Mouse (Mus musculus): ENCODE measurements around the gene Rpl3.

DNA sequence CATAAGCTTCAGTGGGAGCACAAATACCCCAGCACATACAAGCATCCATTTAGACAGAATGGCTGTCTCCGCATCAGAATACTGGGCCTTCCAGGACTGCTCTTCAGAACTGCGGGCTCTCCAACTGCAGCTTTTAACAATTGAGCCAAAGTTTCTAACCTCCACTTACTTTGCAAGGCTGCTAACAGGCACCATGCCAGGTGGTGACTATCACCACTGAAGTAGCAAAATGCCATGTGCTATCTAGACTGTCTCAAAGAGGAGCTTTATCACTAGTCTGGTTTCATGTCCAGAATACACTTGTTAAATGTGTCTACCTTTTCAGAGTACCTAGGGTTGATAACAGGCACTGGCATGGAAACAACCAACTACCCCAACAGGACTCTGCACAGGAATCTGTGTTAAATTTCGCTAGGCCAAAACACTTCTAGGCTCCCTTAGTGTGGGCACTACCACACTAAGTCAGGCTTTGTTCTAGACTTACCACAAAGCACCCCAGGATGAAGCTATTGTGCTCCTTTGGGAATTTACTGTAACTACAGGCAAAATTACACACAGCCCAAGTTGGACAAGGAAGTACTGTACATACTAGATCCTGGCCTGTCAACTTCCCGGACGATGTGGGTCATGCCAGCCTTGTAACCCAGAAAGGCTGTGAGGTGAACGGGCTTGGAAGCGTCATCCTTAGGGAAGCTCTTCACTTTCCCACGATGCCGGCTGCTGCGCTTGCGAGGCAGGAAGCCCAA, 9.7 kb downstream of the Rpl3 start:
- TF ChIP-seq POLR2A (IDR thresholded peaks at IDR 0.05; ENCODE audit: borderline replicate concordance, extremely low read depth, low read depth, low read length) (no peak), CTCF (IDR thresholded peaks at IDR 0.05; ENCODE audit: insufficient read depth, low read length) (no peak)
